8 mouse cellular contexts compared by ENCODE assay signal in genomic region chr11:59526472-59527080, GRCm38 (mm10). TPM values are rescaled to one million over a fixed set of nuclear protein-coding genes. Genes with fewer than 3 reads are reported as not detected.
A peak's percentile ranks its signal among the peaks of the same experiment; 100 is the strongest.
DNase-seq lines count a peak whose midpoint lies in the region; ATAC-seq lines count a peak whose summit lies in the region.

Gene Zkscan17 (minus strand): TSS chr11:59526751.

- 58% methylated on average over 8 of the region's 8 CpGs for WGBS in neural tube, embryonic 11.5 days
- 39% methylated on average over 8 of the region's 8 CpGs for WGBS in heart, embryonic 10.5 days
- 47% methylated on average over 8 of the region's 8 CpGs for whole genome bisulfite sequencing in kidney, embryonic 15.5 days
- WGBS in midbrain, embryonic 10.5 days: 55% methylated on average over 8 of the region's 8 CpGs

- no peak for ATAC-seq in neural tube, embryonic 11.5 days (ENCODE audit: insufficient read depth, low FRiP score, low TSS enrichment)
- no peak for ATAC-seq in kidney, embryonic 15.5 days (replicated peaks; ENCODE audit: low FRiP score)

- peak; percentile 48 for DNase-seq in neural tube, embryonic 11.5 days (ENCODE audit: low spot score)
- no peak for DNase-seq in neural tube, embryonic 10.5 days (ENCODE audit: extremely low spot score, low spot score)
- DNase-seq in brain, adult 2 months (ENCODE audit: low read depth, low spot score): peak; percentile 37
- DNase-seq in heart, embryonic 10.5 days (ENCODE audit: low spot score): no peak
- peak; percentile 25 for DNase-seq in midbrain, embryonic 10.5 days (ENCODE audit: low spot score)
- DNase-seq in spleen, postnatal 36 days (ENCODE audit: low spot score in 2 of 2): no peak
- no peak for DNase-seq in frontal cortex, postnatal 10 days (ENCODE audit: low spot score in 2 of 2)

- H3K4me2 ChIP-seq in neural tube, embryonic 11.5 days (ENCODE audit: low read depth): no peak within 1 kb of the TSS
- H3K4me2 ChIP-seq in kidney, embryonic 15.5 days: no peak within 1 kb of the TSS

- H3K9ac ChIP-seq in neural tube, embryonic 11.5 days (ENCODE audit: low read length): no peak within 1 kb of the TSS
- H3K9ac ChIP-seq in kidney, embryonic 15.5 days: no peak within 1 kb of the TSS

- H3K27me3 ChIP-seq in neural tube, embryonic 11.5 days (ENCODE audit: control insufficient read depth, insufficient read depth, low read length): no peaks in the 10 kb centered on the region
- H3K27me3 ChIP-seq in heart, embryonic 10.5 days (ENCODE audit: insufficient read depth, poor library complexity, severe bottlenecking): no peaks in the 10 kb centered on the region
- no peaks in the 10 kb centered on the region for H3K27me3 ChIP-seq in kidney, embryonic 15.5 days
- H3K27me3 ChIP-seq in midbrain, embryonic 10.5 days (ENCODE audit: low read depth, poor library complexity, severe bottlenecking): no peaks in the 10 kb centered on the region

- H3K36me3 ChIP-seq in neural tube, embryonic 11.5 days (ENCODE audit: control insufficient read depth, insufficient read depth, low read length): no peaks in the 10 kb centered on the region
- no peaks in the 10 kb centered on the region for H3K36me3 ChIP-seq in heart, embryonic 10.5 days
- no peaks in the 10 kb centered on the region for H3K36me3 ChIP-seq in kidney, embryonic 15.5 days
- H3K36me3 ChIP-seq in midbrain, embryonic 10.5 days: no peaks in the 10 kb centered on the region

- no peaks in the 10 kb centered on the region for H3K9me3 ChIP-seq in neural tube, embryonic 11.5 days (ENCODE audit: control insufficient read depth, low read length)
- no peaks in the 10 kb centered on the region for H3K9me3 ChIP-seq in heart, embryonic 10.5 days
- no peaks in the 10 kb centered on the region for H3K9me3 ChIP-seq in kidney, embryonic 15.5 days (replicated peaks)
- H3K9me3 ChIP-seq in midbrain, embryonic 10.5 days (replicated peaks): peaks cover 4% of the 10 kb centered on the region; the same call in 1 of the 2 replicates

- H3K27ac ChIP-seq in neural tube, embryonic 11.5 days (ENCODE audit: low read depth, low read length): no peak within 1 kb of the TSS
- H3K27ac ChIP-seq in heart, embryonic 10.5 days: no peak within 1 kb of the TSS
- H3K27ac ChIP-seq in kidney, embryonic 15.5 days: no peak within 1 kb of the TSS
- no peak within 1 kb of the TSS for H3K27ac ChIP-seq in midbrain, embryonic 10.5 days (replicated peaks)

- no peak within 1 kb of the TSS for H3K4me3 ChIP-seq in neural tube, embryonic 11.5 days (ENCODE audit: low read depth, low read length)
- no peak within 1 kb of the TSS for H3K4me3 ChIP-seq in heart, embryonic 10.5 days
- H3K4me3 ChIP-seq in kidney, embryonic 15.5 days (replicated peaks): no peak within 1 kb of the TSS
- H3K4me3 ChIP-seq in midbrain, embryonic 10.5 days: no peak within 1 kb of the TSS

- H3K4me1 ChIP-seq in neural tube, embryonic 11.5 days (ENCODE audit: control insufficient read depth, insufficient read depth, low read length): peaks cover 4% of the 10 kb centered on the region; the same call in 1 of the 2 replicates
- peaks cover 5% of the 10 kb centered on the region; the same call in 1 of the 2 replicates for H3K4me1 ChIP-seq in heart, embryonic 10.5 days
- H3K4me1 ChIP-seq in kidney, embryonic 15.5 days: peaks cover 14% of the 10 kb centered on the region
- H3K4me1 ChIP-seq in midbrain, embryonic 10.5 days: peaks cover 7% of the 10 kb centered on the region; the same call in 1 of the 2 replicates

RNA-seq across cellular contexts. Expression of gene Zkscan17, which starts in this region (rescaled TPM):
- 26.0 and 27.9 TPM in 2 replicates for polyA plus RNA-seq in neural tube, embryonic 11.5 days (2014; fragmentation: Nextera tagmentation; extraction: Ambion mirVana)
- 19.9 and 22.9 TPM in 2 replicates for polyA plus RNA-seq in heart, embryonic 10.5 days (2016; fragmentation: Nextera tagmentation; extraction: Ambion mirVana)
- 26.5 and 29.2 TPM in 2 replicates for polyA plus RNA-seq in kidney, embryonic 15.5 days (2015; fragmentation: Nextera tagmentation; extraction: Ambion mirVana)
- polyA plus RNA-seq in midbrain, embryonic 10.5 days (2016; fragmentation: Nextera tagmentation; extraction: Ambion mirVana): 36.4 and 37.7 TPM in 2 replicates

Comparison
In these comparisons a context has a peak if more than half of its experiments do, and no peak if none do; other contexts are left out.
1. DNase-seq: peak in neural tube, embryonic 11.5 days (single experiment), brain, adult 2 months (single experiment) and midbrain, embryonic 10.5 days (single experiment); none in neural tube, embryonic 10.5 days (single experiment), heart, embryonic 10.5 days (single experiment), spleen, postnatal 36 days (0 of 2) and frontal cortex, postnatal 10 days (0 of 2).